Mouse (Mus musculus) fat pad, adult 2 months (tissue): ENCODE results near the gene Zdhhc3.

ENCODE experiments used
- DNase-seq: peaks from one replicate; pipeline ENCODE4 v3.0.0-alpha.2; 2011; ENCODE audit warnings: low read depth, low spot score; ENCODE audit errors: extremely low read depth

The Zdhhc3 gene

GRCm38 (mm10) chr9:123115566-123115965, 2.6 kb upstream of the Zdhhc3 start:
- DNase-seq = no peak

DNA sequence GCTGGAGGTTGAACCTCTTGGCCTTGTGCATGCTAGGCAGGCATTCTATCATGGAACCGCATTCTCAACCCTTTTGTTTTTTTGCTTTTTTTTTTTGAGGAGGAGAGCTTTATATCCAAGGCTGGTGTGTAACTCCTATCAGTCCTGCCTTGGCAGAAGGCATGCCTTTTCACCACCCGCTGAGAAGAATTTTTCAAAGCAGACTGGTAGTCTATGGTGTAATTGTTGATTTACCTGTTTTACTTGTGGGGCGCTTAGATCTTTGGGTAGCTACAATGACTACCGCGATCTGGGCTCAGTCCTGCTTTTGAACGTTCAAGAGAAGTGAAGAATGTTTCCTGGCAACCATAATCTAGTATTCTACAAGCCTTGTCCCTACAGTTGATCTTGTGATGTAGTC, 926 bp upstream of the Zdhhc3 start:
- DNase-seq = no peak

- DNase-seq = no peak
These were observed 1.2 kb downstream of the Zdhhc3 start for GRCm38 (mm10) chr9:123111751-123112221.

DNA sequence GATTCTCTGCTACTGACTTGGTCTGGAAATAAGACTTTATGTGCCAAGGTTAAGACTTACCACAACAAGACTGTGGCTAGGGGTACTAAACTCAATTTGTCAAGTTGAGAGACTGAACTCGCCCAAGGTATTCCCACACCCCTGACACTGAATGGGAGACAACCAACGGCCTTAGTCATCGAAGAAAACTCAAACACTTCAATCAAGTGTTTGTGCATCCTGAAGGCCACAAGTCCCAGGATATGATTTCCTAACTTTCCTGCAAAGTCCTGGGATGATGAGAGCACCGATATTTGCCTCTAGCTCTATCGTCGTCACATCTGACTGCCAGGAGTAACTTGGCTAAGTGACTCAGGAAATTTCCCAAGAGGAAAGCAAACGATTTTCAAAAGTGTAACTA, 3.8 kb downstream of the Zdhhc3 start:
- DNase-seq = peak; percentile 80

DNA sequence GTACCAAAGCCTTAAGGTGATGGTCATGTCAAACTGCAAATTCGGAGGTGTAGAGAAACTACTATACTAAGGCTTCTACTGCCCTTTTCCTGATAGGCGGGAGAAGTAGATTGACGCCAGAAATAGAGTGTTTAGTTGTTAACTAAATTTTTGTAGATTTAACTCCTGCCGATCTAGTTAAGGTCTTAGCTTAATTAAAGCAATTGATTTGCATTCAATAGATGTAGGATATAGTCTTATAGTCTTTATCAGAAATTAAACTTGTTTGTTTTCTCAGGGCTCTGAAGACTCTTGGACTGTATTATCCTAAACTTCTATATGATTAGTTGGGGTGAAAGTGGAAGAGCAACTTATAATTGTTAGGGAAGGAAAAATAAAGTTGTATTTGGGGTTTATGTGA, 5.8 kb downstream of the Zdhhc3 start:
- no peak for DNase-seq

DNA sequence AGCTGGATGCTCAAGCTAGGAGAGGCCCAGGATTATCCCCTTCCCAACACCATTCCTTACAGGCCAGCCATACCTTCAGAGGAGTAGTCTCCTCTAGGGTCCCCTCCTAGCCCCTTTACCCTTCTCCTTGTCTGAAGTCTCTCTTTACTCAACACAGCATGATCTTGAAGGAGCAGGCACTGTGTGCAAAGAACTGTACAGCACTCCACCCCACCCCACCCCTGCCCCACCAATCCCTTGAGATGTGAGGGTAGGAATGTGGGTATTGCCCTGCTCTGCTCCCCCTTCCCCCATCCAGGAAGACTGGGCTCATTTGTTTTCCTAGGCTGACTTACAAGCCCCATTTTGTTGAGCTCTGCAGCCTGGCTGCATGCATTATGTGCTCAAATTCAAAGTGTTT, 8.6 kb downstream of the Zdhhc3 start:
- DNase-seq = no peak

DNA sequence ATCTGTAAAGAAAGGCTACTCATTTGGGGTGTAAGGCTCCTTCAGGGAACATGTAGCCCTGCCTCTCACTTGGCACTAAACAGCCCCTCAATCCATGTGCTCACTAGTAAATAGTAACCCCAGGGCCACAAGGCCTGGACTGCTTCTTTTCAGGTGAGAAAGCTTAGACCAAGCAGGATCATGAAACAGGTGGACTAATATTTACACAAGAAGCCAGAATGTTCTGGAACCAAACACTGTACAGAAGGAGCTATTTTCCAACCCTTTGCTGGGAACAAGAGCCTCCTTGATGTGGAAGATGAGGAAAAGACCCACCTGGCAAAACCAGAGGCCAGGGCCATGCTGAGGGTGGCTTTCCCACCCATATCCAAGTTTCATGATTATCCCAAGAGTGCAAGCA, 9.6 kb downstream of the Zdhhc3 start:
- no peak for DNase-seq

DNA sequence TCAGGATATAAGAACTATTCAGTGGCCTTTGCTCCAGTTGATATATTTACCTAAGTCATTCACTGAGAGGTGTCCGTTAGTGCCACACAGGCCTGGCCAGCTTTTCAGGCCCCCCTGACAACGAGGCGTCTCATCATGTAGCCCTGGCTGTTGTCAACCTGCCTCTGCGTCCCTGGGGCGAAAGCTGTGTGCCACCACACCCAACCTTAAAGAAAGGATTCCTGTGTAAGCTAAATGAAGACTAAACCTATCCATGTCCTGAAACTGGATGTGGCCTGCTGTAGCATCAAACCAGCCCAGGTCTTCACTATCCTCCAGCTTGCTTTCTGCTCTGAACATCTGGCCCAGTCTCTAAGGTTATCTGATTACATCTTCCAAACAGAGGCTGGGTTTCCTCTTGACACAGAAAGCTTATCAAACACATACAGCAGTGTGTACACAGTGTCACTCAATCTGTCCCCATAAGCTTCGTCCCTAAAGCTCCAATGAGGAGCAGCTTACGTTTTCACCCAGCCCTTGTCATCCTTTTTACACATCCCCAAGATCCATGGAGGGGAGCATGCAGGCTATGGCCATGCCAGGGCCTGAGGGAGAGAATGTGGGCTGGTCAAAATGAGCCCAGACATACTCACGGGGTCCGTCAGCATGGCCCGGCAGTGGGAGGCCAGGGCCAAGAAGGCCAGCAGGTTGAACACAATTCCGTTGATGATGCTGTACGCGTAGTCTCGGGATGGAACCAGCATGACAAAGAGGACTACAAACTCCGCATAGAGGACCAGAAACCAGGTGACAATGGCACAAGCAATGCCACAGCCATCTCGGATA, 13.2 kb downstream of the Zdhhc3 start:
- DNase-seq = no peak

DNA sequence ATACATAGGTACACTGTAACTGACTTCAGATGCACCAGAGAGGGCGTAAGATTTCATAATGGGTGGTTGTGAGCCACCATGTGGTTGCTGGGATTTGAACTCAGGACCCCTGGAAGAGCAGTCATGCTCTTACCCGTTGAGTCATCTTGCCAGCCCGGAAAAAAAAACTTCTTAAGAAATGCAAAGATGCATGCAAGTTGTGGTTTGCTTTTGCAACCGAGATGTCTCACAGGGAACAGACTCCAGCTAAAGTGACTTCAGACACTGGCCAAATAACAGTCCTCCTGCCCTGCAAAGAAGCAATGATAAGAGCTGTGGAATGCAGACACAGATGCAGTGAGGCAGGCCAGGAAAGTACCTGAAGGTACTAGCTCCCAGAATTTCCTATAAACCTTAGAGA, 22.2 kb downstream of the Zdhhc3 start:
- DNase-seq = no peak

DNA sequence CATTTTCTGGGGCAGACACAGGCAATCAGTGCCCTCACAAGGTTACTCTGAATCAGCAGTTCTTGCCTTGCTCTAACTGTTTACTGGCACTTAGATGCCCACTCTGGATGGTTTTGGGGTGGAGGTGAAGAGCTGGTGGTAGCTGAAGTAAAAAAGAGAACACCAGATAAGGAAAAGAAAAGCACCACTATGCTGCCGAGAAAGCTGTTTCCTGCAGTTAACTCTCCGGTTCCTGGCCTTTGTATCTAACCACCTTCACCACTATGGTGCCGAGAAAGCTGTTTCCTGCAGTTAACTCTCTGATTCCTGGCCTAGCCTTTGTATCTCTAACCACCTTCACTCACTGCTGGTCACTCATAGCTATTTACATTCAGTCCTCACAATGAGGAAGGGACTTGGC, 25.4 kb downstream of the Zdhhc3 start:
- no peak for DNase-seq

DNA sequence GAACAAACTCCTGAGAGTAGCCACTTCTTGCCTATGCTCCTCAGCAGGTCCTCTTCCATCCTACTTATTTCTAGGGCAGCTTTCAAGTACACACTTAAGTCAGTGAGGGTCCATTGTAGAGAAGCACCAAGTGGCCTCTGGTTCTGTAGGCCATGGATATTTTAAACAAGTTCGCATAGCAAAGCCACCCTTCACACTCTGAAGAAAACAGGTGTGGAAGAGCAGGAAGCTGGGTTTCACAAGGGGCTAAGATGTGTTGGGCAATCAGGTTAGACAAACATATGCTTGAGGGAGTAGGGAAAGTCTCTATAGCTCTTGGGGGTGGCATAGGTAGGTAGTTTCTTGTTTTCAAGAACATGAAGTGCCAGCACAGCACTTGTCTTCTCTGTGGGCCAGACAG, 27.6 kb downstream of the Zdhhc3 start:
- peak; percentile 26 for DNase-seq

GRCm38 (mm10) chr9:123080796-123081195, 32.2 kb downstream of the Zdhhc3 start:
- DNase-seq = no peak

DNA sequence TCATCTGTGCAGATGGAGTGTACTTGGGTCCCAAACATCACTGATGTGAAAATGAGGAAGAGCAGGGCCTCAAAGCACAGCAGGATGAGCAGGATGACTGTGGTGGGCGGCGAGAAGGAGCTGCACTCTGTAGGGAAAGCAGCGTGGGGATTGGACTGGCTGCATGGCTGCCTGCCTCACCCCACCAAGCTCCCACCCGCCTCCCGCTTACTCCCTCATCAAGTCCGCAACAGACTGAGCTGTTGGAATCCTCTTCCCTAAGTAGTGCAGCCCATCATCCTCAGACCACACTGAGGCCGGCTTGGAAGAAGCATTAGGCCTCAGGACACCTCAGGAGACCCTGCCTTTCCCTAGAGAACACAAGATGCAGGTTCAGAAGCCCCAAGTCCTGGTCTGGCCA, 32.6 kb downstream of the Zdhhc3 start:
- no peak for DNase-seq

GRCm38 (mm10) chr9:123079149-123079548, 33.9 kb downstream of the Zdhhc3 start:
- no peak for DNase-seq

DNA sequence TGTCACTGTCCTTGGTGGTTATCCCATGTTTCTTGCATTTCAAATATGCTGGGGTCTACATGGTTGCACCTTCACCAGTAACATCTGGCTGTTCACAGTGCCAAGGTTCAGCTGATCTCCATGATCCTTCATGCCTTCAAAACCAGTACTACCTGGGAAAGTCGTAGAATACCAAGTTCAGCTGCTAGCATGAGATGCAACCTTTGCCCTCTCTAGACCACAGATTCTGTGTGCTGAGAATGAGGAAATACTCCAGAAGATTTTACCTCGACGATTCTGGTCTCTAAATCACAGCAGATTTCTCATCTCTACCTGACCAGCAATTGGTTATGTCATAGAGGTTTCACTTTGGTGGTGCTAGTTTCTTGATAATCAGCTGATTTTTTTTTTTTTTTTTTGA, 52.8 kb downstream of the Zdhhc3 start:
- no peak for DNase-seq

DNA sequence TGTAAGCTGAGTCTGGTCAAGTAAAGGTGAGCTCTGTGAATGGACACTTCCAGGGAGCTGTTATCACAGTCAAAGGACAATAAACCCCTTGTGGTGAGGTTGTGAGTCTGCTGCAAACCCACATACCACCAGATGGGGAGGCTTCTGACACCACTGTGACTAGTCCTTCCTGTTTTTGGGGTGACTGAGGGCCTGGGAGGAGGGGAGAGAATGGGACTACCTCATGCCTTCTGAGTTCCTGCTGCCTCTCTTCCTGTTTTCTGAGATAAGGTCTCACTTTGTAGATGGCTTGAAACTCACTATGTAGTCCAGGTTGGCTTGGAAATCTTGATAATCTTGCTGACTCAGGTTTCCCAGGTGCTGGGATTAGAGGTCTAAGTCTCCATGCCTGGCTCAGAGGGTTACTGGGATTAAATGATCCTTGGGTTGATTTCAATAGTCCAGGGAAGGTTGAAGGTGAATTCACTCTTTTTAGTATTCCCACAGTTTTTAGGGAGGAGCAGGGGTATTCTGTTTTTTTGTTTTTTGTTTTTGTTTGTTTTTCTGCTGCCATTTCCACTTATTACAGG, 54.2 kb downstream of the Zdhhc3 start:
- no peak for DNase-seq

DNA sequence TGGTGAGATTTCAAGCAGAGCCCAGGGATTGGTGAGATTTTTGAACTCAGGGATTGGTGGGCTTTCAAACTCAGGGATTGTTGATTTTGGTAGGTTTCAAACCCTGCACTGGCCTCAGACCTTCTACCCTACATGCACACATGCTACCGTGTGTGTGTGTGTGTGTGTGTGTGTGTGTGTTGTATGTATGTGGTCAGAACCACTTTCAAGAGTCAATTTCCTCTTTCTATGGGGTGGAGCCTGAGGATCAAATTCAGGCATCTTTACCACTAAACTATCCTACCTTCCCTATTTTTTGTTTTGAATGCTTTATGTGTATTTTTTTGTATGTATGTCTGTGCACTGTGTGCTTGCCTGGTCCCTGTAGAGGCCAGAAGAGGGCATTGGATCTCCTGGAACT, 65.3 kb downstream of the Zdhhc3 start:
- no peak for DNase-seq

DNA sequence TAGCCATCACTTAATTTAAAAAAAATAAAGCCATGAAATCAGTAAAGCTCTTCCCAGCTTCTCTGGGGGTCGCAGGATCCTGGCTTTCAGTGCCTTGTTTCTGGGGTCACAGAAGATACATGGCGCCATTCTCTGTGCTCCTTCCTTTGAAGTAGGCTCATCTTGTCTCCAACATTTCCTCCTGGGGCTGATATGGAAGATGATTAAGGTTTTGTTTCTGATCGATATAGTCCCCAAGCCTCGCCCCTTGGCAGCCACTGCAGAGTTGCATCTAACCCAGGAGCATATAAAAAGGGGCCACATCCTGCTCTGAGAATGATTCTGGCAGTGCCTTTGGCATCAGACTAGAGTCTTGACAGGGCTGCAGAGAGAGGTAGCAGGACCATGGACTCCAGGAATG, 78.6 kb downstream of the Zdhhc3 start, which contains the start of gene Tgm4:
TSS of gene Tgm4 (plus strand) at position 301 of the 400 bp plus-strand sequence.
- no peak for DNase-seq

GRCm38 (mm10) chr9:123031496-123032246, 81.3 kb downstream of the Zdhhc3 start:
- no peak for DNase-seq

DNA sequence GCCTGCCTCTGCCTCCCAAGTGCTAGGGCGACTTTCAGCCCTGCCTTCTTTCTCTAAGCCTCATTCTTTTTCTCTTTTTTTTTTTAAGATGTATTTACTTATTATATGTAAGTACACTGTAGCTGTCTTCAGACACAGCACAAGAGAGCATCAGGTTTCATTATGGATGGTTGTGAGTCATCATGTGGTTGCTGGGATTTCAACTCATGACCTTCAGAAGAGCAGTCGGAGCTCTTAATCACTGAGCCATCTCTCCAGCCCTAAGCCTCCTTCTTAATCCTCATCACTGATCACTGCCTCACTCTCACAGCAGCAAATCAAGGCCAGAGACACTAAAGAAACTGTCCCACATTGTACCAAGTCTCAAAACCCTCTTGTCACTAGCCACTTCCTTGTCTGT, 88.8 kb downstream of the Zdhhc3 start:
- no peak for DNase-seq

DNA sequence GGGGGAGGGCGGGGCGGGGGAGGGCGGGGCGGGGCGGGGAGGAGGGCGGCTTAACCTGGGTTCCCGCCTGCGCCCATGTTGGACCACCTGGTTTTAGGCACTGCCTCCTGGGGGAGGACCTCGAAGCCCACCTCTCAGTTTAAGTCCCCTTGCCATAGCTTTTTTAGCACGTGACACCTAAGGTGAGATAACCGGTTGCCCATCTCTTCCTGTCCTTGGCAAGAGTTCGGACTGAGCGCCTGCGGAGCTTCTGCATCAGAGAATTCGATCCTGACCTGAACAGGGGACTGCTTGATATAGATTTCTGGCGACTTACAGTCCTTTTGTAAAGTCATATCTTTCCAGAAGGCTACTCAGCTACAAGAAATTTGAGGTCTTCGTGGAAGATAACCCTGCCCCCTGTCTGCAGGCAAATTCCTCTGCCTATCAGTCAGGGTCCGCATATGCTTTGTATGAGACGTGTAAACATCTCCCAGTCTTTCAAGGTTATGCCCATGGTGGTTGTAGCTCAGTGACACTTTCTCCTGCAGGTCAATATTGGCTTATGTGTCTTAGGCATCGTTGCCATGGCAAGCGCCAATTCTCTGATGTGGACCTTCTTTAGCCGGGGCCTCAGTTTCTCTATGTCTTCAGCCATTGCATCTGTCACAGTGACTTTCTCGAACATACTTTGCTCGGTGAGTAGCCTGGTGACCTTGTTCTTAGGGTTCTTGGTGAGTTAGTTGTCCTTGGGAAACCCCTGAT, 91.2 kb downstream of the Zdhhc3 start:
- no peak for DNase-seq
